Mouse (Mus musculus) embryonic fibroblast, embryonic 13.5 days (primary cell): ENCODE data around the gene Ncoa3.

Experiments
- CTCF ChIP-seq: IDR thresholded peaks from 2 replicates; pipeline ENCODE4 v1.5.1; 2011; ENCODE audit warnings: mild to moderate bottlenecking, control low read depth, low read length, moderate library complexity, borderline replicate concordance; ENCODE audit not compliant: insufficient read depth
- POLR2A ChIP-seq: IDR thresholded peaks from 2 replicates; pipeline ENCODE4 v1.6.1; 2011; ENCODE audit warnings: low read depth, mild to moderate bottlenecking, control low read depth, low read length, moderate library complexity

DNA sequence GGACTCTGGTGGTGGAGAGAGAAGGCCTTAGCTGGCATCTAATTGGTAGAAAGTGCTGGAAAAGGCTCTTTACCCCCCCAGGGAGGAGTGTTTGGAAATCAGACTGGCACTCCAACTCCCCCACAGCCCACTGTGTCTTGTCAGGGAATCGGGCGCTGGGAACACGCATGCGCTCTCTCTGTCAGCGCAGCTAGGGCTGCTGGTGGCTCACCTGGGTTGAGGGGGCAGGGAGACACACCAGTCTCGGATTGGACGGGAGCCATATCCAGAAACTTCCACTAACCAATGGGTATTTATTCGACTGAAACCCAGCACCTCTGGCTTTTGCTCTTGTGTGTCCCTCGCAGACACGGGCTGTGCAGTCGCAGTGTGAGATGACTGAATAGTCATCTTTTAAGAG, 120.5 kb downstream of the Ncoa3 start:
- no peak for TF ChIP-seq CTCF
- TF ChIP-seq POLR2A = no peak
